Mouse (Mus musculus) brain, embryonic 14.5 days (tissue): ENCODE data around the gene Gm5142.

ENCODE experiments used
- CTCF ChIP-seq: fragments of 200-500 bp; IDR thresholded peaks from 2 replicates; pipeline ENCODE4 v1.5.1; 2012; ENCODE audit warnings: inconsistent platforms, mild to moderate bottlenecking, moderate library complexity, borderline replicate concordance; ENCODE audit not compliant: insufficient read depth, insufficient read length; ENCODE audit errors: extremely low read depth
- POLR2A ChIP-seq: fragments of 200-500 bp; IDR thresholded peaks from 2 replicates; pipeline ENCODE4 v1.6.1; 2012; ENCODE audit warnings: mild to moderate bottlenecking, inconsistent platforms, borderline replicate concordance; ENCODE audit not compliant: poor library complexity, insufficient read depth, insufficient read length, severe bottlenecking; ENCODE audit errors: extremely low read depth

DNA sequence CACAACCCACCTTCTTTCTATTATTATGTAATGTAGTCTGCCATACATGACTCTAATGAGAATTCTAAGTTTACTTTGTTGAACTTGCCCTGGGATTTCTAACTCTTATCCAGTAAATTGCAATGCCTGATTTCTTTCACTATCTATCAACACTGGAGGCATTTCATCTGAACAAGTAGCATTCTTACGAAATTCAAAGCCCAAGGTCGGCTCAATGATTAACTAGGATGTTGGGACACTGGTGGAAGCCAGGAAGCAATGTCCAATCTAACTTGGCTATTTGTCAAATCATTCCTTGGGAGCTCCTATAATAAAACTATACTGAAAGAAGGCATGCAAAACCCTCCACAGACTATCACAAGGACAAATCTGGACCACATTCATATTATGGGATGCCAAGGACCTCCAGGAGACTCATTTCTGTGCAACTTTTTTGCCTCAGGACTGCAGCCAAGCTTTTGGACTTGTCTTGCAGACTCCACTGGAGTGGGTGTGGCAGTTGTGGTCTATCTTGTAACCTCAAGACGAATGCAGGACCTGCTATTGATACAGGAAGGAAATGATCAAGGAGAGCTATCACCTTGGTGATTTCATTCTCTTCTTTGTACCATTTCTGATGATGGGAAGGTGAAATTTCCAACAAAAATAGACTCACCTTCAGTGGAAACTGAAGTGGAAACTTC is 21.4 kb downstream of the Gm5142 start:
- TF ChIP-seq POLR2A (no peak), CTCF (no peak)
